Mouse (Mus musculus) spleen, postnatal 4 days (tissue): ENCODE results near the gene Prr36.
"Not testable (repeated sequence)": the region's sequence is repeated elsewhere in the genome, so short reads cannot be mapped to it uniquely, and the experiment has no call there.

Source experiments
- DNase-seq, 2 experiments: peaks; one replicate each; pipeline ENCODE4 v3.0.0; 2022; ENCODE audit warnings: low spot score in 2 of 2

Prr36 gene

GRCm38 (mm10) chr8:4216791-4217621 lies at the start of gene Prr36:
Gene Prr36 (minus strand): TSS chr8:4217459.
- no peak for DNase-seq

GRCm38 (mm10) chr8:4265160-4265914 lies 48.1 kb upstream of the Prr36 start:
- no peak for DNase-seq

DNA sequence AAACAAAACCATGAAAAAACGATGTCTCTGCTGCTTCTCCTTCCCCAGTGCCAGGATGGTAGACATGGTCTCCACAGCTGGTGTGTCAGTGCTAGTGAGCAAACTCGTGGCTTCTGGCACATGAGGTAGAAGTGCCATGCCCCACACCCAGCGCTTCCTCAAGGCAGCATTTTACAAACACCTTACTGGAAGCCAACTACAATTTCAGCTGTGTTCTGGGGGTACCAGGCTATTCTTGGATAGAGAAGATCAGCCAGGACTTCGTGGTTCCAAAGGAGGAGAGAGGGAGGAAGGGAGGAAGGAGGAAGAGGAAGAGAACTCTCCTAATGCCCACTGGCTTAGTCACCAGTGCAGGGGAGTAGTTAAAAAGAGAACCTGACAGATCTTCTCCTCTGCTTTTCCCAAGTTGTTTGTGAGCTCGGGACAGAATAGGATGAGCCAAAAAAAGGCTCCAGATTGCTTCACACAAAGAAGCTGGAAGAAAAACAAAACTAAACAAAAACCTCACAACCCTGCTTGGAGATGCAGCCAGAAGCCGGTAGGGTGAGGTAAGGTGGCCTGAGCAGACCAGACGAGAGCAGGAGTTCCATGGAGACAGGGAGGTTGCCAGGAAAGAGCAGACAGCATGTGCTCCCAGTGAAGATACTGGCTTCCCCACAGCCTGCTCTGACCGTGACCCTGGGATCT lies 46.0 kb upstream of the Prr36 start:
- DNase-seq: no peak

- no peak for DNase-seq
Observed at GRCm38 (mm10) chr8:4259805-4260170, 42.5 kb upstream of the Prr36 start.

- DNase-seq: peak; percentile 95 to 98
Observed at GRCm38 (mm10) chr8:4259125-4259804, 42.0 kb upstream of the Prr36 start, which contains the start of gene Ctxn1. Gene Ctxn1 (minus strand): TSS chr8:4259274.

- DNase-seq: no peak
Observed at GRCm38 (mm10) chr8:4258678-4259077, 41.4 kb upstream of the Prr36 start.

DNA sequence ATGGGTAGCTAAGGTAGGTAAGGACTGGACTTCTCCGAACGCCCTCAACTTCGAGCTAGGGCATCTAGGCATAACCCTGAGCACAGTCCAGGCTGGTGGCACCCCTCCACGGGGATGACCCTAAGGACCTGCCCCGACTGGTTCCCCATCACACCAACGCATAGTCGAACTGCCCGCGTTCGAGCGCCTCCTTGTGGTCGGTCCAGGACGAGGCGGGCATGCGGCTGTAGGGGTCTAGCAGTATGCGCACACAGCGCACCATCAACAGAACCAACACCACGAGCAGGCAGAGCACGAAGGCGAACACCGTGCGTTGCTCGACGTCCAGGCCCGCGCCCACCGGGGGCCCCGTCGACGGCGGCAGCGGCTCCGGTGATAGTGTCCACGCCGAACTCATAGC lies 41.0 kb upstream of the Prr36 start:
- peak; percentile 84 to 95 for DNase-seq

GRCm38 (mm10) chr8:4257350-4257749 lies 40.1 kb upstream of the Prr36 start:
- no peak for DNase-seq

- no peak for DNase-seq
Observed at GRCm38 (mm10) chr8:4256911-4257310, 39.7 kb upstream of the Prr36 start.

GRCm38 (mm10) chr8:4255471-4255870 lies 38.2 kb upstream of the Prr36 start:
- not testable (repeated sequence) for DNase-seq

- DNase-seq: no peak
Observed at GRCm38 (mm10) chr8:4254001-4254400, 36.7 kb upstream of the Prr36 start.

- DNase-seq: peak; percentile 95 to 98
Observed at GRCm38 (mm10) chr8:4252934-4253841, 35.9 kb upstream of the Prr36 start, which contains the start of gene Snapc2. Gene Snapc2 (plus strand): TSS chr8:4253080.

DNA sequence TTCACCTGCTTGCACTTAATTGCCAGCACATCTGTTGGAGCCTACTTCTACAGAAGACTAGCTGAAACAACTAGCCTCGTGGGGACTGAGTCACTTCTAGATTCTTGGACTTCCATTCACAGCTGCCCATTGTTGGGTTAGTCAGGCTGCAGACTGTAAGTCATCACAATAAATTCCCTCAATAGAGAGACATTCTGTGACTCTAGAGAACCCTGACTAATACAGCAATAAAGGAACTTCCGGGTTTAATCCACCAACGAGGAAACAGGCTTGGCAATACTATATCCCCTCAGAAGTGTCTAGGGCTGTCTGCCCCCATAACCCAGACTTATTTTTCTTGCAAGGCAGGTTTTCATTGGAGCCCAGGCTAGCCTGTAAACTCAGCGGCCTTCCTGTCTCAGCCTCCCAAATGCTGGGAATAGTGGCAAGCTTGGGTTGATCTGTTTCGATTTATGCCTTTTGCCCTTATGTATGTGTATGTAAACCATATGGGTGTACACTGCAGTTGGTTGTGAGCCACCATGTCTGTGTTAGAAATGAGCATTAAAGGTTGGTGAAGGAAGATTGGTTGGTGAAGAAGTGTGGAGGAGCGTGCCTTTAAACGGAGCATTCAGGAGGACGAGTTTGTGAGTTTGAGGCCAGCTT lies 35.0 kb upstream of the Prr36 start:
- no peak for DNase-seq

GRCm38 (mm10) chr8:4250306-4250970 lies 33.2 kb upstream of the Prr36 start:
- peak; percentile 84 to 95 for DNase-seq

DNA sequence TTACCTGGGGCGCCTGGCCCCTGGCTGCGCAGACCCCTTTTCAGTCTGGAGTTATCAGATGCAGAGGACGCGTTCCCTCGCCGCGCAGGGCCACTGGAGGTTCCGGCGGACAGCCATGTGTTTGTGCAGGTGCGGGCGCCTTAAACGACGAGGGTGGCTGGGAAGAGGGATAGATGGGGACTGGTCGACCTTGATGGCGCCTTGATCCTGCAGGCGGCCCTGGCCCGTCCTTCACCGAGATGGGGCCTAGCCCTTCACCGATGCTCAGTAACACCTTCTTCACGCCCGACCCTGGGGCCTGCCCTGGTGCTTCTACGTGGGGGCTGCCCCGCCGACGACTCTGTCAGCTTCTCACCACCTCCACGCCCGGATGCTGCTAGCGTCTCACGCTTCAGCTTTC lies 32.0 kb upstream of the Prr36 start:
- DNase-seq: no peak

DNA sequence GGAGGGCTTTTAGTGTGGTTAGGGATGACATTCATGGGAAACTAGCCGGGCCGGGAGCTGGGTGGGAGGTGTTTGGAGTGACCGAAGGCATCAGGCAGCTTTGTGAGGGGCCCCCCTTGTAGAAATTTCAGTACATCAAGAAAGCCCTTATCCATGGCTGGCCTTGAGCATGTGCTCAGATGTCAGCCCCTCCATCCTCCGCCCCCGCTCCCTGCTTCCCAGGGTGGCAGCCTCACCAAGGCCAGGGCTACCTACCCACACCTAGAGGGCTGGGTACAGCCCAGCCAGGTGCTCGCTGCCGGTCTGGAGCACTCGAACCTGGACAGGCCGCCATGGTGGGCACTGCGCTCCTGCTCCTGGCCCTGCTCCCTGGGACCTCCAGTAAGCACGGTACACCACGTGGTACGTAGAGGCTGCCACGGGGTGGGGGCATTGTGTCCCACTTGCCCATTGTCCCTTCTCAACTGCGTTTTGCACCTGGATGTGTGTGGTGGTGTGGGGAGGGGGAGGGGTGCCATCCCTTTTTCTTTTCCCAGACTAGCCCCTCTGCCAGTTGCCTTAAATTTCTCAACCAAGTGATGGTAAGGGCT lies 30.8 kb upstream of the Prr36 start, which contains the start of gene Tgfbr3l:
Gene Tgfbr3l (plus strand): TSS at position 264 of the 590 bp plus-strand sequence.
- no peak for DNase-seq

- DNase-seq: no peak
Observed at GRCm38 (mm10) chr8:4247241-4247640, 30.0 kb upstream of the Prr36 start.

- no peak for DNase-seq
Observed at GRCm38 (mm10) chr8:4245737-4246136, 28.5 kb upstream of the Prr36 start.

DNA sequence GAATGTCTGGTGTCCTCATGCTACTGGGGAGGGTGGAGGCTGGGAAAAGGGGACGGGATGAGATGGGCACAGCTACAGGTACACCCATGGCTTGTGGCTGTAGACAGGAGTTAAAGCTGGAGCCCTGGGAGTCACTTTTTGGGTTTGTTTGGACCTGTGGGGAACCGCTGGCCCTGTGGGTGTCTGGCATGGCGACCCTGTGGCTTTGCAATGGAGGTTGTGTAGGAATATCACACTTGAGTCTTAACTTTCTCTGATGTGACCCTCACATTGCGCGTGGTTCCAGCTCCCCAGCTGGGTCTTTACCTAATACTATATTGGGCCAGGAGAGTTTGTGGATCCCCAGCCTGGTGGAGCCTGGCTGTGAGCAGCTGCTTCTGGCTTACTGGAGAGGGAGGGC lies 27.8 kb upstream of the Prr36 start:
- DNase-seq: no peak
